ENCODE assay signal across 10 mouse cellular contexts in genomic region chr8:94733821-94734465, GRCm38 (mm10). TPM values are rescaled to one million over a fixed set of nuclear protein-coding genes. Genes with fewer than 3 reads are reported as not detected.
DNase-seq lines count a peak whose midpoint lies in the region; ATAC-seq lines count a peak whose summit lies in the region.
"Had no signal": no experiment of that assay in that cellular context is flagged by ENCODE, and none has a peak within 500 bp of the region (broad histone marks: within the 10 kb centered on the region; RNA-seq: fewer than 3 reads in every experiment).

No protein-coding gene starts in this region.

- no peak overlapping the region for H3K4me2 ChIP-seq in midbrain, embryonic 11.5 days

- H3K36me3 ChIP-seq in midbrain, embryonic 11.5 days (ENCODE audit: control insufficient read depth, insufficient read depth, low read length), result no peaks in the 10 kb centered on the region

- H3K4me3 ChIP-seq in midbrain, embryonic 11.5 days (ENCODE audit: low read depth, low read length), result no peak overlapping the region

- no peaks in the 10 kb centered on the region for H3K4me1 ChIP-seq in midbrain, embryonic 11.5 days (ENCODE audit: control insufficient read depth, insufficient read depth, low read length)

- H3K27me3 ChIP-seq in midbrain, embryonic 11.5 days (ENCODE audit: control insufficient read depth, insufficient read depth, low read length), result no peaks in the 10 kb centered on the region

- no peaks in the 10 kb centered on the region for H3K9me3 ChIP-seq in midbrain, embryonic 11.5 days (ENCODE audit: control insufficient read depth, low read length)

- H3K9ac ChIP-seq in midbrain, embryonic 11.5 days (ENCODE audit: low read length), result no peak overlapping the region

- WGBS in midbrain, embryonic 11.5 days, result 69% methylated on average over 5 of the region's 5 CpGs

- ATAC-seq in erythroblast, adult 5-6 weeks (replicated peaks; ENCODE audit: low FRiP score, poor library complexity, severe bottlenecking), result peak; percentile 79
- no peak for ATAC-seq in midbrain, embryonic 11.5 days (ENCODE audit: low FRiP score)
- ATAC-seq: inflammation-experienced regulatory T-cells, adult 6 months had no signal

- no peak overlapping the region for H3K27ac ChIP-seq in midbrain, embryonic 11.5 days (ENCODE audit: low read depth, low read length)

- peak; percentile 11 for DNase-seq in thymus, postnatal 0 days (ENCODE audit: low spot score)
- DNase-seq in thymus, postnatal 10 days (ENCODE audit: low spot score in 2 of 2), result no peak
- peak; percentile 52 for DNase-seq in lung, postnatal 36 days
- DNase-seq in midbrain, embryonic 11.5 days (ENCODE audit: low spot score, missing footprints), result no peak
- DNase-seq in kidney, postnatal 4 days, result no peak
- no peak for DNase-seq in left cerebral cortex, adult 9 months (ENCODE audit: low spot score in 2 of 2)
- DNase-seq: cerebellum, postnatal 36 days had no signal

RNA-seq across cellular contexts. Expression of gene Ccl22, which starts 11.4 kb away (rescaled TPM):
- polyA plus RNA-seq in thymus, postnatal 0 days (2015; fragmentation: Nextera tagmentation; extraction: Ambion mirVana), result 24.8 and 28.7 TPM in 2 replicates
- 1.0 and 2.5 TPM in 2 replicates for total RNA-seq in erythroblast, adult 5-6 weeks (2015; ENCODE audit: low replicate concordance)
- total RNA-seq in erythroblast, adult 5-6 weeks (2017; ENCODE audit: low replicate concordance), result 0.68 and 1.4 TPM in 2 replicates
- not detected in 2 replicates for polyA plus RNA-seq in midbrain, embryonic 11.5 days (2014; fragmentation: Nextera tagmentation; extraction: Ambion mirVana)
- total RNA-seq: gastrocnemius, adult 18-20 months had no signal
- polyA plus RNA-seq: inflammation-experienced regulatory T-cells, adult 6 months had no signal

RNA-seq across cellular contexts. Expression of gene Pllp, which starts 37.9 kb away (rescaled TPM):
- polyA plus RNA-seq in thymus, postnatal 0 days (2015; fragmentation: Nextera tagmentation; extraction: Ambion mirVana), result 0.44 and 0.90 TPM in 2 replicates
- total RNA-seq in erythroblast, adult 5-6 weeks (2015; ENCODE audit: low replicate concordance), result not detected in 2 replicates
- total RNA-seq in erythroblast, adult 5-6 weeks (2017; ENCODE audit: low replicate concordance), result not detected in 2 replicates
- 0.66 TPM in 1 of 2 replicates, not detected in the other for polyA plus RNA-seq in midbrain, embryonic 11.5 days (2014; fragmentation: Nextera tagmentation; extraction: Ambion mirVana)

RNA-seq across cellular contexts. Expression of gene Cx3cl1, which starts 37.9 kb away (rescaled TPM):
- polyA plus RNA-seq in thymus, postnatal 0 days (2015; fragmentation: Nextera tagmentation; extraction: Ambion mirVana), result 5.6 and 9.6 TPM in 2 replicates
- 0.63 TPM in 1 of 2 replicates, not detected in the other for total RNA-seq in erythroblast, adult 5-6 weeks (2015; ENCODE audit: low replicate concordance)
- total RNA-seq in erythroblast, adult 5-6 weeks (2017; ENCODE audit: low replicate concordance), result 0.77 and 2.4 TPM in 2 replicates
- 9.4 and 10.4 TPM in 2 replicates for polyA plus RNA-seq in midbrain, embryonic 11.5 days (2014; fragmentation: Nextera tagmentation; extraction: Ambion mirVana)

Comparison
In these comparisons a context has a peak if more than half of its experiments do, and no peak if none do; other contexts are left out.
1. DNase-seq: peak in thymus, postnatal 0 days (single experiment) and lung, postnatal 36 days (single experiment); none in thymus, postnatal 10 days (0 of 2), midbrain, embryonic 11.5 days (single experiment), kidney, postnatal 4 days (0 of 2) and left cerebral cortex, adult 9 months (0 of 2).
2. RNA of gene Ccl22, which starts 11.4 kb away (polyA plus RNA-seq): 24.8 to 28.7 TPM in thymus, postnatal 0 days; not detected in midbrain, embryonic 11.5 days; every median in the first group is over 10 times any median in the second.